Mouse (Mus musculus): ENCODE results near the gene Ddx46.

DNA sequence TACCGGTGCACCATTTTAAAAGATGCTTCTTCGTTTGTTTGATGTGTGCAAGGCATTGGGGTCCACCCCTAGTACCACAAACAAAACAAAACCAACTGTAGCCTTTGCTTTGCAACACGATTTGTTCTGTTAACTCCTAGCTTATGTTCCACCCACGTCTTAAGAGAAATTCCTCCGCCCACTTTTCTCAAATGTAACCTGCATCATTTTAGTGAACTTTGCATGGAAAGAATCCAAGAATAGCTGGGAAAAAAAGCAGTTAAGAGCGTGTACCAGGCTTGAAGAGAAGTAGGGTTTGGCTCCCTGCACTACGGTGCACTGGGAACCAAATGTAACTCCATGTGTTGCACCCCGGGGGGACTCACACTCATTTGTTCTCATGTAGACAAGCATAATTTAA is 59.3 kb downstream of the Ddx46 start:
- TF ChIP-seq CTCF (IDR thresholded peaks at IDR 0.05; ENCODE audit: extremely low read depth, insufficient read length, insufficient replicate concordance, low read depth, low read length), result no peak
- no peak for TF ChIP-seq POLR2A (IDR thresholded peaks at IDR 0.05; ENCODE audit: low read depth, low read length)

All from small intestine, adult 2 months (tissue).